Comparison of ENCODE assay signal across 8 mouse cellular contexts in genomic region chr7:97386806-97387370, GRCm38 (mm10). TPM values are rescaled to one million over a fixed set of nuclear protein-coding genes. Genes with fewer than 3 reads are reported as not detected.
DNase-seq lines count a peak whose midpoint lies in the region; ATAC-seq and TF ChIP-seq lines count a peak whose summit lies in the region.

No protein-coding gene starts in this region.

- intact Hi-C loops in left cerebral cortex, adult 2 months (cut with DNase I) = loop anchor here (1.0 kb wide), 1 partner anchor 42 kb away; no protein-coding TSS in a partner anchor

- H3K9ac ChIP-seq in heart, embryonic 12.5 days = no peak overlapping the region
- no peak overlapping the region for H3K9ac ChIP-seq in heart, postnatal 0 days (replicated peaks; ENCODE audit: low read depth, low read length)

- ATAC-seq in heart, embryonic 12.5 days (ENCODE audit: insufficient number of reproducible peaks, low FRiP score) = no peak
- no peak for ATAC-seq in heart, postnatal 0 days (ENCODE audit: insufficient read depth, low read depth)
- ATAC-seq in megakaryocyte, adult 5-6 weeks (ENCODE audit: poor library complexity, severe bottlenecking) = no peak

- no peak overlapping the region for H3K27ac ChIP-seq in heart, embryonic 12.5 days (ENCODE audit: poor library complexity, severe bottlenecking)
- H3K27ac ChIP-seq in heart, postnatal 0 days (ENCODE audit: low read depth) = peak overlapping the region; percentile 47
- peak overlapping the region; percentile 64 for H3K27ac ChIP-seq in left cerebral cortex, adult 2 months

- no peak for TF ChIP-seq EP300 in heart, postnatal 0 days (IDR thresholded peaks at IDR 0.05; ENCODE audit: low read depth)

- no peak for TF ChIP-seq CTCF in heart, postnatal 0 days (IDR thresholded peaks at IDR 0.05; ENCODE audit: low read depth)
- TF ChIP-seq CTCF in left cerebral cortex, adult 2 months (IDR thresholded peaks at IDR 0.05) = no peak; the same call in 1 of the 2 replicates

- H3K4me2 ChIP-seq in heart, embryonic 12.5 days = no peak overlapping the region
- no peak overlapping the region for H3K4me2 ChIP-seq in heart, postnatal 0 days (ENCODE audit: low read depth, low read length)

- no peaks in the 10 kb centered on the region for H3K27me3 ChIP-seq in heart, embryonic 12.5 days (replicated peaks)
- no peaks in the 10 kb centered on the region for H3K27me3 ChIP-seq in heart, postnatal 0 days (ENCODE audit: control insufficient read depth, insufficient read depth, low read length)

- WGBS in heart, embryonic 12.5 days = 89% methylated on average over 5 of the region's 5 CpGs
- 79% methylated on average over 5 of the region's 5 CpGs for WGBS in heart, postnatal 0 days

- peak; percentile 72 to 77 for DNase-seq in heart, adult 18-20 months
- peak; percentile 98 for DNase-seq in cerebellum, adult 9-11 months
- DNase-seq in heart, postnatal 0 days (ENCODE audit: low spot score) = no peak
- DNase-seq in left cerebral cortex, adult 2 months (ENCODE audit: extremely low spot score in 1 of 2, low spot score in 2 of 2) = peak; percentile 36 to 64
- DNase-seq in c-Kit-positive CD71-positive TER-119-positive erythroid progenitor cells, embryonic 14.5 days (ENCODE audit: low spot score) = no peak
- DNase-seq in spleen, postnatal 36 days (ENCODE audit: low spot score in 2 of 2) = no peak

- H3K9me3 ChIP-seq in heart, embryonic 12.5 days (replicated peaks) = no peaks in the 10 kb centered on the region
- H3K9me3 ChIP-seq in heart, postnatal 0 days (replicated peaks; ENCODE audit: control insufficient read depth, low read length) = no peaks in the 10 kb centered on the region

- H3K4me3 ChIP-seq in heart, embryonic 12.5 days = no peak overlapping the region
- no peak overlapping the region for H3K4me3 ChIP-seq in heart, postnatal 0 days (ENCODE audit: low read depth, low read length)
- H3K4me3 ChIP-seq in left cerebral cortex, adult 2 months = no peak overlapping the region

- H3K36me3 ChIP-seq in heart, embryonic 12.5 days = peaks cover 90% of the 10 kb centered on the region
- peaks cover 82% of the 10 kb centered on the region for H3K36me3 ChIP-seq in heart, postnatal 0 days (replicated peaks; ENCODE audit: control insufficient read depth, insufficient read depth, low read length)

- no peaks in the 10 kb centered on the region for H3K4me1 ChIP-seq in heart, embryonic 12.5 days (replicated peaks)
- H3K4me1 ChIP-seq in heart, postnatal 0 days (ENCODE audit: control insufficient read depth, insufficient read depth) = no peaks in the 10 kb centered on the region

RNA-seq across cellular contexts. Expression of gene Ndufc2, which starts 12.9 kb away (rescaled TPM):
- total RNA-seq in heart, adult 18-20 months (2021) = 100 to 1,000 TPM; 548 to 551 TPM
- polyA plus RNA-seq in heart, embryonic 12.5 days (2016; fragmentation: Nextera tagmentation; extraction: Ambion mirVana) = 580 TPM in 2 replicates
- total RNA-seq in heart, postnatal 0 days (2014; rRNA removed; ENCODE audit: low replicate concordance) = 797 and 949 TPM in 2 replicates
- 1,243 and 1,339 TPM in 2 replicates for polyA plus RNA-seq in heart, postnatal 0 days (2015; fragmentation: Nextera tagmentation; extraction: Ambion mirVana)
- 100 to 1,000 TPM; 213 to 230 TPM for total RNA-seq in left cerebral cortex, adult 2 months (2021)
- 128 and 155 TPM in 2 replicates for total RNA-seq in megakaryocyte, adult 5-6 weeks (2015)
- total RNA-seq in megakaryocyte, adult 5-6 weeks (2017) = 225 and 237 TPM in 2 replicates

RNA-seq across cellular contexts. Expression of gene Alg8, which starts 15.5 kb away (rescaled TPM):
- 1 to 10 TPM; 4.4 to 4.8 TPM for total RNA-seq in heart, adult 18-20 months (2021)
- polyA plus RNA-seq in heart, embryonic 12.5 days (2016; fragmentation: Nextera tagmentation; extraction: Ambion mirVana) = 35.0 and 38.7 TPM in 2 replicates
- total RNA-seq in heart, postnatal 0 days (2014; rRNA removed; ENCODE audit: low replicate concordance) = 9.9 and 20.1 TPM in 2 replicates
- 11.3 and 12.9 TPM in 2 replicates for polyA plus RNA-seq in heart, postnatal 0 days (2015; fragmentation: Nextera tagmentation; extraction: Ambion mirVana)
- total RNA-seq in left cerebral cortex, adult 2 months (2021) = 10 to 100 TPM in 1 of 2 experiments, 1 to 10 TPM in 1; 9.9 to 10.2 TPM
- total RNA-seq in megakaryocyte, adult 5-6 weeks (2015) = 40.5 and 45.2 TPM in 2 replicates
- total RNA-seq in megakaryocyte, adult 5-6 weeks (2017) = 29.9 and 41.7 TPM in 2 replicates

RNA-seq across cellular contexts. Expression of gene Thrsp, which starts 30.6 kb away (rescaled TPM):
- total RNA-seq in heart, adult 18-20 months (2021) = 100 to 1,000 TPM in 1 of 2 experiments, 10 to 100 TPM in 1; 73.2 to 181 TPM
- 0.34 and 0.63 TPM in 2 replicates for polyA plus RNA-seq in heart, embryonic 12.5 days (2016; fragmentation: Nextera tagmentation; extraction: Ambion mirVana)
- 1.0 and 1.9 TPM in 2 replicates for total RNA-seq in heart, postnatal 0 days (2014; rRNA removed; ENCODE audit: low replicate concordance)
- 3.9 and 4.3 TPM in 2 replicates for polyA plus RNA-seq in heart, postnatal 0 days (2015; fragmentation: Nextera tagmentation; extraction: Ambion mirVana)
- 10 to 100 TPM; 19.2 to 21.8 TPM for total RNA-seq in left cerebral cortex, adult 2 months (2021)
- total RNA-seq in megakaryocyte, adult 5-6 weeks (2015) = not detected in 2 replicates
- total RNA-seq in megakaryocyte, adult 5-6 weeks (2017) = not detected in 2 replicates

RNA-seq across cellular contexts. Expression of gene Kctd21, which starts 54.8 kb away (rescaled TPM):
- total RNA-seq in heart, adult 18-20 months (2021) = 1 to 10 TPM; 4.1 to 4.9 TPM
- polyA plus RNA-seq in heart, embryonic 12.5 days (2016; fragmentation: Nextera tagmentation; extraction: Ambion mirVana) = 4.0 and 4.9 TPM in 2 replicates
- total RNA-seq in heart, postnatal 0 days (2014; rRNA removed; ENCODE audit: low replicate concordance) = 0.97 and 3.4 TPM in 2 replicates
- 1.9 and 3.1 TPM in 2 replicates for polyA plus RNA-seq in heart, postnatal 0 days (2015; fragmentation: Nextera tagmentation; extraction: Ambion mirVana)
- 10 to 100 TPM; 12.5 to 14.6 TPM for total RNA-seq in left cerebral cortex, adult 2 months (2021)
- 3.3 and 4.5 TPM in 2 replicates for total RNA-seq in megakaryocyte, adult 5-6 weeks (2015)
- total RNA-seq in megakaryocyte, adult 5-6 weeks (2017) = 1.8 and 2.3 TPM in 2 replicates

RNA-seq across cellular contexts. Expression of gene Usp35, which starts 55.1 kb away (rescaled TPM):
- under 1 TPM; 0.41 to 0.60 TPM for total RNA-seq in heart, adult 18-20 months (2021)
- 1.4 and 1.8 TPM in 2 replicates for polyA plus RNA-seq in heart, embryonic 12.5 days (2016; fragmentation: Nextera tagmentation; extraction: Ambion mirVana)
- total RNA-seq in heart, postnatal 0 days (2014; rRNA removed; ENCODE audit: low replicate concordance) = 1.8 and 5.6 TPM in 2 replicates
- polyA plus RNA-seq in heart, postnatal 0 days (2015; fragmentation: Nextera tagmentation; extraction: Ambion mirVana) = 0.30 and 0.36 TPM in 2 replicates
- total RNA-seq in left cerebral cortex, adult 2 months (2021) = 10 to 100 TPM; 18.8 to 19.9 TPM
- 0.87 and 1.1 TPM in 2 replicates for total RNA-seq in megakaryocyte, adult 5-6 weeks (2015)
- total RNA-seq in megakaryocyte, adult 5-6 weeks (2017) = 0.66 and 0.77 TPM in 2 replicates

Comparison
In these comparisons a context has a peak if more than half of its experiments do, and no peak if none do; other contexts are left out.
1. DNase-seq: peak in heart, adult 18-20 months (2 of 2), cerebellum, adult 9-11 months (single experiment) and left cerebral cortex, adult 2 months (2 of 2); none in heart, postnatal 0 days (single experiment), c-Kit-positive CD71-positive TER-119-positive erythroid progenitor cells, embryonic 14.5 days (single experiment) and spleen, postnatal 36 days (0 of 2).